Mouse (Mus musculus): ENCODE data around the gene Etaa1.
"Not testable (repeated sequence)": the region's sequence is repeated elsewhere in the genome, so short reads cannot be mapped to it uniquely, and the experiment has no call there.

Etaa1 gene

GRCm38 (mm10) chr11:17953231-17954134 is at the start of gene Etaa1:
Gene Etaa1, minus strand, starts transcription at chr11:17953875.
- peak; percentile 100 for ATAC-seq (ENCODE audit: insufficient number of reproducible peaks, low FRiP score, low TSS enrichment)

DNA sequence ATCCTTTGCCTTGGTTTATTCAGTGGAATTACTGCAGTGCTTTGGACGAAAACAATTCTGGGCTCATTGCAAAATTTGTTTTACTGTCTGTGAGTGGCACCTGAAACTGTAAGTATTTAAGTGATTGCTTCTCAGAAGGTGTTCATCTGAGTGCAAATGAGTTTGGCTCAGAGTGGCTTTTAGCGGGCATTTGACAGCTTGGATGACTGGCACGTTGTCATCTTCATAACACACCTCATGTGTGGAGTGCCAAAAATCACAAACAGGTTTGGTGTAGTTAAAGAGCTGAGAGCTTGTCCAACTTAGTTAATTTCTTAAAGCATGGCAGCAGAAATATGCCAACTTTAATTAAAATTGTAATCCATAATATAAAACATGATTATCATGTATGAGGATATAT is 40.5 kb upstream of the Etaa1 start:
- no peak for ATAC-seq (ENCODE audit: insufficient number of reproducible peaks, low FRiP score, low TSS enrichment)

GRCm38 (mm10) chr11:17992311-17992710 is 38.6 kb upstream of the Etaa1 start:
- ATAC-seq (ENCODE audit: insufficient number of reproducible peaks, low FRiP score, low TSS enrichment): no peak

DNA sequence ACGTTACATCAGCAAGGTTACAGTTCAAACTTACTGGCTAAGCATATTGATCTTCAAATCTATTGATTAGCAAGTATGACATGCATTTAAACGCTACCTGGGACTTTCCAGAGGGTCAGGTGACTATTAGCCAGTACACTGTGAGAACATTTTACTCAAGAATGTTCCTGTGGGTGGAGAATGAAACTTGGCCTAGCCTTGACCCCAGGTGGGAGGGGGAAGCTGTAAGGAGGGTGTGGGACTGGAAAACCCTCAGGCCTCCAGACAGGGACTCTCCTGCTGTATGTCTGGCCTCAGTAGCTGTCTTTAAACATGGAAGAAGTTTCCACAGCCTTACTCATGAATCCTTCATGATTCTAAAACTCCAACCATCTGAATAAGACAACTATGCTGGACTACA is 29.7 kb upstream of the Etaa1 start:
- no peak for ATAC-seq (ENCODE audit: insufficient number of reproducible peaks, low FRiP score, low TSS enrichment)

DNA sequence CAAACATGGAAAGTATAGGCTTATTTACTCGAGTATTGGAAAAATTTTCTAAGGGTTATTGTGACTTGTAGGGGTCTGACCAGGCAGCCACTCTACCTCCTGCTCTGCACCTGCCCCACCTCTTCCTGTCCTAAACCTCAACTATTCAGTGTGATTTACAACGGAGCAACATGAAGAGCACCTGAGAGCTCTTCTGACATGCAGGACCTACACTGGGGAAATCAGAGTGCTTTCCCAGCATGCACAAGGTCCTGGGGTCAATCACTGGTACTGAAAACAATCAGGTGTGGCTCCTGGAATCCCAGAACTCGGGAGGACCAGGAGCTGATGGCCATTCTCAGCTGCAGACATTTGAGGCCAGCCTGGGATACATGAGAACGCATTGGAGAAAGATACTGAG is 27.6 kb upstream of the Etaa1 start:
- ATAC-seq (ENCODE audit: insufficient number of reproducible peaks, low FRiP score, low TSS enrichment): no peak

DNA sequence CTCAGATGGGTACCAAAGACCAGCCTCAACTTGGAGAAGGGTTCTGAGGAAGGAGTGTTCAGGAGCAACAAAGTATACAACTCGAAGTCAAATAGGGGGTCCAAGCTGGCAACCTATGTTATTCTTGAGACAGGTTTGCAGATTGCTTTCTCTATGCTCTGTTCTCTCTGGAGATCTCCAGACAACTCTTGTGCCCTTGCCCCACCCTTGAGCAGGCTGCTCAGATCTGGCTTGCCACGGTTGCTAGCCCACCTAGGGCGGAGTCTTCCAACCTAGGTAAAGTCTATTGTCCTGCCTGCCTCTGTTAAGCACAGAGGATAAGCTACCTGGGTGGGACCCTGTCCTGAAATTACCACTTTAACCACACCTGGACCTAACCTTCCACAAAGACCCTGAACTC is 21.9 kb upstream of the Etaa1 start:
- ATAC-seq (ENCODE audit: insufficient number of reproducible peaks, low FRiP score, low TSS enrichment): no peak

DNA sequence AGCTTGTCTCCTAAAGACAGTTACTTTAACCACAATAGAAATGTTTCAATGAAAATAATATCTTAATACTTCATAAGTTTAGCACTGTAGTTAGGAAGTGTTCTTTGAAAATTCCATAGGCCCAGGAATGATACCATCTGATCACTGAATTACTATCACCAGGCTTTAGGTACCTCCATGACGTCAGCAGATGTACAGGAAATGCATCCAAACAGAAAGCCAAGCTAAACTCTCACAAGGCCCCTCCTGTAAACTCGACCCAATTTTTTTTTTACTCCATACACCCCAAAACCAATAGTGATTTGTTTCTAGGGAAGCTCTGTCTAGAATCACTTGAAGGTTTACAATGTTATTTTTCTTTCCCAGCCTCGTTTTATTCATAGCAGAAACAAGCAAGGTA is 884 bp downstream of the Etaa1 start:
- ATAC-seq (ENCODE audit: insufficient number of reproducible peaks, low FRiP score, low TSS enrichment): no peak

GRCm38 (mm10) chr11:17951336-17951735 is 2.3 kb downstream of the Etaa1 start:
- no peak for ATAC-seq (ENCODE audit: insufficient number of reproducible peaks, low FRiP score, low TSS enrichment)

- no peak for ATAC-seq (ENCODE audit: insufficient number of reproducible peaks, low FRiP score, low TSS enrichment)
Observed at GRCm38 (mm10) chr11:17939168-17939567, 14.5 kb downstream of the Etaa1 start.

- no peak for ATAC-seq (ENCODE audit: insufficient number of reproducible peaks, low FRiP score, low TSS enrichment)
Observed at GRCm38 (mm10) chr11:17937931-17938330, 15.7 kb downstream of the Etaa1 start.

GRCm38 (mm10) chr11:17917905-17918304 is 35.8 kb downstream of the Etaa1 start:
- no peak for ATAC-seq (ENCODE audit: insufficient number of reproducible peaks, low FRiP score, low TSS enrichment)

DNA sequence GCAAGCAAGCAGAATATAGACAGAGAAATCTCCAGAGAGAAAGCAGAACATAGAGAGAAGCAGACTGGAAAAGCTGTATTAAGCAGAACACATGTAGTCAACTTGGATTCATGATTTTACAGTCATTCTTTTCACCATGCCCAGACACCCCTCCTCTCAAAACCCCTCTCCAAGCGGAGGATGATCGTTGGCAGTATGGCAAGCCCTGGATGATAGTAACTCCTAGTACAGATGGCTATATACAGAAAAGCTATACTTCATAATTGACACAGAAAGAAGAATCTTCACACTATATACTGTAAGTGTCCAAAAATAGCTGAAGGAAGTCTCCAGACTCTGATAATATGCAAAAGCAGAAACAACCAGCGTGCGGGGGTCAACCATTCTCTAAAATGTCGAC is 36.6 kb downstream of the Etaa1 start:
- ATAC-seq (ENCODE audit: insufficient number of reproducible peaks, low FRiP score, low TSS enrichment): no peak

- no peak for ATAC-seq (ENCODE audit: insufficient number of reproducible peaks, low FRiP score, low TSS enrichment)
Observed at GRCm38 (mm10) chr11:17916486-17916885, 37.2 kb downstream of the Etaa1 start.

- ATAC-seq (ENCODE audit: insufficient number of reproducible peaks, low FRiP score, low TSS enrichment): not testable (repeated sequence)
Observed at GRCm38 (mm10) chr11:17900996-17901395, 52.7 kb downstream of the Etaa1 start.
